Mouse (Mus musculus) MEL (cell line): ENCODE measurements around the gene Foxd1. TPM values are rescaled to one million over a fixed set of nuclear protein-coding genes. Genes with fewer than 3 reads are reported as not detected.

Source experiments
- DNase-seq: peaks from one replicate; pipeline ENCODE4 v3.0.0; 2011; ENCODE audit warnings: low read depth, low spot score
- H3K27ac ChIP-seq: 2 replicates; pipeline ENCODE4 v1.5.1; 2012; ENCODE audit warnings: low read depth, mild to moderate bottlenecking, control low read depth, low read length, moderate library complexity; ENCODE audit not compliant: control insufficient read depth
- H3K27me3 ChIP-seq, 2 experiments: fragments of 150-350 bp in 1 of 2; sonication (generic) in 1 of 2; 2 replicates each; pipeline ENCODE4 v1.6.1; 2012; ENCODE audit warnings: low read length in 2 of 2, mild to moderate bottlenecking in 2 of 2, improper control_type of control experiment in 1 of 2, moderate library complexity in 1 of 2; ENCODE audit not compliant: insufficient read depth in 2 of 2, control insufficient read depth in 1 of 2
- H3K36me3 ChIP-seq, 2 experiments: 2 replicates each; pipeline ENCODE4 v1.6.1; 2012 to 2014; ENCODE audit warnings: low read length in 2 of 2, improper control_type of control experiment in 1 of 2, inconsistent platforms in 1 of 2, mild to moderate bottlenecking in 1 of 2; ENCODE audit not compliant: insufficient read depth in 2 of 2, control insufficient read depth in 1 of 2
- H3K4me1 ChIP-seq, 2 experiments: fragments of 150-350 bp in 1 of 2; sonication (generic) in 1 of 2; 2 replicates each; pipeline ENCODE4 v1.6.1; 2012; ENCODE audit warnings: low read length in 2 of 2, improper control_type of control experiment in 1 of 2, mild to moderate bottlenecking in 1 of 2; ENCODE audit not compliant: insufficient read depth in 2 of 2, control insufficient read depth in 1 of 2
- H3K4me3 ChIP-seq, 2 experiments: fragments of 150-350 bp in 1 of 2; sonication (generic) in 1 of 2; 2 replicates each; pipeline ENCODE4 v1.5.1; 2012; ENCODE audit warnings: low read depth in 2 of 2, low read length in 2 of 2, mild to moderate bottlenecking in 2 of 2, moderate library complexity in 2 of 2, control low read depth in 1 of 2, improper control_type of control experiment in 1 of 2; ENCODE audit not compliant: control insufficient read depth in 1 of 2, insufficient read depth in 1 of 2
- H3K79me2 ChIP-seq: 2 replicates; pipeline ENCODE4 v1.6.1; 2012; ENCODE audit warnings: mild to moderate bottlenecking, low read length, moderate library complexity; ENCODE audit not compliant: control insufficient read depth, poor library complexity, insufficient read depth
- H3K9ac ChIP-seq: 2 replicates; pipeline ENCODE4 v1.6.1; 2012; ENCODE audit warnings: low read depth, mild to moderate bottlenecking, control low read depth, low read length, moderate library complexity; ENCODE audit not compliant: control insufficient read depth, poor library complexity, severe bottlenecking
- H3K9me3 ChIP-seq: fragments of 150-350 bp; sonication (generic); replicated peaks from 2 replicates; pipeline ENCODE4 v1.6.1; 2012; ENCODE audit warnings: mild to moderate bottlenecking, low read length, improper control_type of control experiment, moderate library complexity; ENCODE audit not compliant: insufficient read depth
- BHLHE40 ChIP-seq: IDR thresholded peaks from 2 replicates; pipeline ENCODE4 v1.6.1; 2012; ENCODE audit warnings: low read depth, mild to moderate bottlenecking, inconsistent platforms, low read length, improper control_type of control experiment, borderline replicate concordance
- CHD1 ChIP-seq: IDR thresholded peaks from 2 replicates; pipeline ENCODE4 v1.6.1; 2012; ENCODE audit warnings: low read depth, mild to moderate bottlenecking, inconsistent platforms, low read length, improper control_type of control experiment
- CHD2 ChIP-seq: IDR thresholded peaks from 2 replicates; pipeline ENCODE4 v1.6.1; 2011; ENCODE audit warnings: low read length, improper control_type of control experiment
- E2F4 ChIP-seq: IDR thresholded peaks from 2 replicates; pipeline ENCODE4 v1.6.1; 2011; ENCODE audit warnings: low read depth, low read length, improper control_type of control experiment, borderline replicate concordance
- ETS1 ChIP-seq: IDR thresholded peaks from 2 replicates; pipeline ENCODE4 v1.6.1; 2012; ENCODE audit warnings: low read depth, mild to moderate bottlenecking, inconsistent platforms, low read length, improper control_type of control experiment, moderate library complexity
- GATA1 ChIP-seq: IDR thresholded peaks from 2 replicates; pipeline ENCODE4 v1.6.1; 2011; ENCODE audit warnings: low read depth, low read length, improper control_type of control experiment
- JUND ChIP-seq: IDR thresholded peaks from 2 replicates; pipeline ENCODE4 v1.6.1; 2011; ENCODE audit warnings: low read depth, mild to moderate bottlenecking, improper control_type of control experiment, low read length
- KAT2A ChIP-seq: conservative IDR thresholded peaks from 2 replicates; pipeline ENCODE4 v1.6.1; 2012; ENCODE audit warnings: low read depth, low read length, improper control_type of control experiment, inconsistent platforms
- MAFK ChIP-seq: IDR thresholded peaks from 2 replicates; pipeline ENCODE4 v1.6.1; 2011; ENCODE audit warnings: low read depth, mild to moderate bottlenecking, low read length, improper control_type of control experiment, borderline replicate concordance
- MAZ ChIP-seq: IDR thresholded peaks from 2 replicates; pipeline ENCODE4 v1.6.1; 2012; ENCODE audit warnings: low read depth, mild to moderate bottlenecking, inconsistent platforms, low read length, improper control_type of control experiment
- MEF2A ChIP-seq: IDR thresholded peaks from 2 replicates; pipeline ENCODE4 v1.6.1; 2014; ENCODE audit warnings: low read depth, mild to moderate bottlenecking, inconsistent platforms, low read length, improper control_type of control experiment; ENCODE audit not compliant: poor library complexity, insufficient replicate concordance, severe bottlenecking; ENCODE audit errors: extremely low read depth
- MXI1 ChIP-seq: IDR thresholded peaks from 2 replicates; pipeline ENCODE4 v1.6.1; 2011; ENCODE audit warnings: mild to moderate bottlenecking, low read depth, low read length, improper control_type of control experiment
- MYC ChIP-seq: IDR thresholded peaks from 2 replicates; pipeline ENCODE4 v1.6.1; 2011; ENCODE audit warnings: low read depth, mild to moderate bottlenecking, low read length, improper control_type of control experiment, moderate library complexity
- NELFE ChIP-seq: IDR thresholded peaks from 2 replicates; pipeline ENCODE4 v1.6.1; 2011; ENCODE audit warnings: low read depth, low read length, improper control_type of control experiment
- POLR2A ChIP-seq, 2 experiments: IDR thresholded peaks; 2 replicates each; pipeline ENCODE4 v1.6.1; 2011 to 2012; ENCODE audit warnings: low read length in 2 of 2, mild to moderate bottlenecking in 2 of 2, control low read depth in 1 of 2, improper control_type of control experiment in 1 of 2, low read depth in 1 of 2, moderate library complexity in 1 of 2; ENCODE audit not compliant: control insufficient read depth in 1 of 2, insufficient read depth in 1 of 2, poor library complexity in 1 of 2
- POLR2AphosphoS2 ChIP-seq: IDR thresholded peaks from 2 replicates; pipeline ENCODE4 v1.6.1; 2011; ENCODE audit warnings: low read length, improper control_type of control experiment
- POLR2AphosphoS5 ChIP-seq: IDR thresholded peaks from 2 replicates; pipeline ENCODE4 v1.6.1; 2012; ENCODE audit warnings: low read depth, borderline replicate concordance, mild to moderate bottlenecking, inconsistent platforms, low read length, moderate library complexity, mixed read lengths
- RAD21 ChIP-seq: IDR thresholded peaks from 2 replicates; pipeline ENCODE4 v1.6.1; 2011; ENCODE audit warnings: mild to moderate bottlenecking, low read depth, low read length, improper control_type of control experiment
- SIN3A ChIP-seq: IDR thresholded peaks from 2 replicates; pipeline ENCODE4 v1.6.1; 2012; ENCODE audit warnings: low read length, improper control_type of control experiment, inconsistent platforms
- SMC3 ChIP-seq: IDR thresholded peaks from 2 replicates; pipeline ENCODE4 v1.6.1; 2011; ENCODE audit warnings: low read depth, low read length, improper control_type of control experiment
- TCF12 ChIP-seq: IDR thresholded peaks from 2 replicates; pipeline ENCODE4 v1.6.1; 2014; ENCODE audit warnings: low read depth, mild to moderate bottlenecking, inconsistent platforms, low read length, improper control_type of control experiment, moderate library complexity
- USF2 ChIP-seq, 2 experiments: IDR thresholded peaks; 2 replicates each; pipeline ENCODE4 v1.6.1; 2011 to 2012; ENCODE audit warnings: improper control_type of control experiment in 2 of 2, low read length in 2 of 2, borderline replicate concordance in 1 of 2, inconsistent platforms in 1 of 2, low read depth in 1 of 2, mild to moderate bottlenecking in 1 of 2; ENCODE audit not compliant: insufficient read depth in 1 of 2
- polyA plus RNA-seq, 2 experiments: library from polyadenylated mRNA; stranded (reverse) in 1 of 2; unstranded in 1 of 2; fragments of >175 nt in 1 of 2; fragments of >200 nt in 1 of 2; gene quantifications; 2 replicates each; pipeline versions ENCODE4 v1.2.1 to v1.2.4; 2012; ENCODE audit warnings: low replicate concordance in 2 of 2, low read depth in 1 of 2; ENCODE audit not compliant: insufficient read length in 2 of 2, insufficient read depth in 1 of 2, missing spikeins in 1 of 2
- total RNA-seq: library from RNA; depleted of rRNA; stranded (reverse); fragments of 300-350 nt; gene quantifications from 2 replicates; pipeline ENCODE4 v1.2.3, GENCODE M21; 2012

Foxd1 gene
- total and polyA plus RNA-seq, 3 experiments: not detected

DNA sequence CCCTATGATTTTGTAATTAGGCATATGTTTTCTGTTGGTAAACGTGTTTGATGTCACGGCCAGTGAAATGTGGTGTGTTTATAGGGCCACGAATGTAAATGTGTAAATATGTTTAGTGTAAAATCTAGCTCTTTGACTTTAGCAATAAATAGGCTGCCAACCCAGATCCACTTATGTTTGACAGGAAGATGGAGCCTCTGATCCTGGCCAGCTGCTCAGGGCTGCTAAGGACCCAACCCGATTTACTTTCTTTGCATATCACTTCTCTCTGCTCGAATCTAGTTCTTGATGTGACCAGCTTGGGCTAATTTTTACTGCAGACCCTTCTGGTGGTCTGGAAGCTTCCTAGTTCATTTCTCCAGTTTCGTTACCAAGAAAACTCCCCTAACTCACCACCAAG lies 6.3 kb downstream of the Foxd1 start:
- H3K9me3 ChIP-seq: no peaks in the 10 kb centered on the region
- H3K27ac ChIP-seq: no peak overlapping the region
- H3K4me1 ChIP-seq: no peaks in the 10 kb centered on the region
- H3K4me3 ChIP-seq: no peak overlapping the region
- H3K79me2 ChIP-seq: no peaks in the 10 kb centered on the region
- no peaks in the 10 kb centered on the region for H3K27me3 ChIP-seq
- DNase-seq: no peak
- H3K9ac ChIP-seq: no peak overlapping the region
- no peak for TF ChIP-seq POLR2AphosphoS2
- no peak for TF ChIP-seq CHD1
- TF ChIP-seq POLR2A (IDR thresholded peaks at IDR 0.05; ENCODE audit: control insufficient read depth in 1 of 2, insufficient read depth in 1 of 2, low read depth in 1 of 2, low read length in 2 of 2, poor library complexity in 1 of 2): no peak
- TF ChIP-seq GATA1: no peak
- no peak for TF ChIP-seq USF2 (IDR thresholded peaks at IDR 0.05; ENCODE audit: borderline replicate concordance in 1 of 2, insufficient read depth in 1 of 2, low read depth in 1 of 2, low read length in 2 of 2)
- H3K36me3 ChIP-seq: no peaks in the 10 kb centered on the region

DNA sequence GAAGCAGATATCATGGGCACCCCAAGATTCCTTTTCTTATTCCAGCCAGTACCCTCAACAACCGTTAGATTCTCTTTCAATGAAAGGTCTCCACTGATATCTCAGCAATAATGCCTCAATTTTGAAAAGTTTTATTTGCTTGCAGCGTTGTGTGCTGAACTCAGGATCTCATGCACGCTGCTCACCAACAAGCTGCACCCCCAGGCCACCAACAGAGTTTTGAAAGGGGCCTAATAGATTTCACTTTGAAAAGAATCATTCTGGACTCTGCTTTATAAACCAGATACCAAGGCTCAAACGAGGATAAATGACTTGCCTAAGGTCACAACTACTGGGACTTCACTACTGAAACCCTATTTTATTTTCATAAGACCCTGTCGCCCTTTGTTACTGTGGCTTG lies 7.1 kb downstream of the Foxd1 start:
- TF ChIP-seq MXI1: no peak
- no peak for TF ChIP-seq CHD2
- no peak for TF ChIP-seq MEF2A
- no peak for TF ChIP-seq MAZ
- TF ChIP-seq ETS1: no peak
- no peak for TF ChIP-seq POLR2A (IDR thresholded peaks at IDR 0.05; ENCODE audit: control insufficient read depth in 1 of 2, insufficient read depth in 1 of 2, low read depth in 1 of 2, low read length in 2 of 2, poor library complexity in 1 of 2)
- TF ChIP-seq MAFK: no peak
- no peak for TF ChIP-seq POLR2AphosphoS5
- no peak for TF ChIP-seq BHLHE40
- TF ChIP-seq KAT2A: no peak
- no peak for TF ChIP-seq JUND
- no peak for TF ChIP-seq SMC3
- TF ChIP-seq E2F4: no peak
- TF ChIP-seq TCF12: no peak
- TF ChIP-seq GATA1: no peak
- no peak for TF ChIP-seq MYC
- TF ChIP-seq RAD21: no peak
- no peak for TF ChIP-seq SIN3A
- TF ChIP-seq NELFE: no peak
- no peak overlapping the region for H3K9ac ChIP-seq

More for the DNA sequence above, 7.1 kb downstream of the Foxd1 start:
- H3K79me2 ChIP-seq: no peaks in the 10 kb centered on the region
- no peak for DNase-seq
- no peak overlapping the region for H3K27ac ChIP-seq
- no peak overlapping the region for H3K4me3 ChIP-seq
- no peaks in the 10 kb centered on the region for H3K36me3 ChIP-seq
- no peaks in the 10 kb centered on the region for H3K9me3 ChIP-seq
- H3K4me1 ChIP-seq: no peaks in the 10 kb centered on the region
- H3K27me3 ChIP-seq: no peaks in the 10 kb centered on the region
